Mouse (Mus musculus) kidney, adult 11 months (tissue): ENCODE results near the gene Ankrd54.

ENCODE experiments used
- DNase-seq: peaks from one replicate; pipeline ENCODE4 v3.0.0; 2022

Gene Ankrd54

DNA sequence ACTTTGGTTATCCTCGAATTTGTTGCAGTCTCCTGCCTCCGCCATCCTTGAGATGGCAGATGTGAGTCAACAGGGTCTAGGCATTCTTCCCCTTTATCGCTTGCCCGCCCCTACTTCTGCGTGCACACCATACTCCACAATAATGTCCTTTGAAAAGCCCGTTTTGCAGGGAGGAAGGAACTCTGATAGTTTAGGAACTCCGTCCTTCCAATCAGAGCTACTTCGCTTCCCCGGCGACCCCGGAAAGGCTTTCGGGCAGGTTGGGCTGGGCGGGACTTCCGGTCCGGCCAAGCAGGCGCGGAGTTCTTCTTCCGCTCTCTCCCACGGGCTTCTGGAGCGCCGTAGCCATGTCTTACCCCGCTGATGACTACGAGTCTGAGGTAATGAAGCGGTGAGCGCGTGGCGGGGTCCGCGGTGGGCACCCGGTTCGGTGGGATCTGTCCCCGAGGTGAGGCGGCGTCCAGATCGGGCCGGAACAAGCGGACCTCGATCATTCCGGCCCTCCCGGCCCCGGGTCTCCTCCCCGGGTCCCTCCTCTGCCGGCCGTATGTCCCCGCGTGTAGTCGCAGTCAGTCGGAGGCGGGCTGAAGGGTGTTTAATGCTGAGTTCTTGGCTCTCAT is 12.3 kb upstream of the Ankrd54 start, which contains the start of gene Eif3l:
Gene Eif3l (plus strand): TSS at position 267 of the 620 bp plus-strand sequence.
- peak; percentile 83 for DNase-seq

DNA sequence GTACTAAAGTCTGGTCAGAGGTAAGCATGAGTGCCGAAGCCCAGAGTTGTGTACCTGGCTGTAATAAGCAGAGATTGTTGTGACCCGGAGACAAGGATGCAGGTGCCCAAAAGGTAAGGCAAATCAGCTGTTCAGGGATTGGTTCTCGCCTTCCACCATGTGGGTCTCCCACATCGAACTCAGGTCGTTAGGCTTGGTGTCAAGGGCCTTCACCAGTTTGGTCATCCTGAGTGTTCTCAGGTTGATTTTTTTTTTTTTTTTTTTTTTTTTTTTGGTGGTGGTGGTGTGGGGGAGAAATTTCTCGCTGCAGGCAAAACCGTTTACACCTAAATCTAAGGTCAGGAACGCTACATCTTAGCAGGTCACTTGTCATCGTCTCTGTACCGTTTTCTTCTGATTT is 11.8 kb upstream of the Ankrd54 start:
- no peak for DNase-seq

DNA sequence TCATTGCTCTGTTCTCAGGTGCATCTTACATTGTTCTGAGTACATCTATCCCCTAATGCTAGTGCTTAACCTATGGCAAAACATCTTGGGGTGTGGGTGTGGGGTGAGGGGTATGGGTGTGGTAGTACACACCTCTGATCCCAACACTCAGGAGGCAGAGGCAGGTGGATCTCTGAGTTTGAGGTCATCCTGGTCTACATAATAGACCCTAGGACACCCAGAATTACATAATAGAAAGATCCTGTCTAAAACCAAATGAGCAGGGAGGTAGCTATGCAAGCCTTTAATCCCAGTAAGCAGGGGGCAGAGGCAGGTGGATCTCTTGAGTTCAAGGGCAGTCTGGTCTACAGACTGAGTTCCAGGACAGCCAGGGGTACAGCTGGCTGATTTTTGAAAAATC is 11.1 kb upstream of the Ankrd54 start:
- DNase-seq: no peak

DNA sequence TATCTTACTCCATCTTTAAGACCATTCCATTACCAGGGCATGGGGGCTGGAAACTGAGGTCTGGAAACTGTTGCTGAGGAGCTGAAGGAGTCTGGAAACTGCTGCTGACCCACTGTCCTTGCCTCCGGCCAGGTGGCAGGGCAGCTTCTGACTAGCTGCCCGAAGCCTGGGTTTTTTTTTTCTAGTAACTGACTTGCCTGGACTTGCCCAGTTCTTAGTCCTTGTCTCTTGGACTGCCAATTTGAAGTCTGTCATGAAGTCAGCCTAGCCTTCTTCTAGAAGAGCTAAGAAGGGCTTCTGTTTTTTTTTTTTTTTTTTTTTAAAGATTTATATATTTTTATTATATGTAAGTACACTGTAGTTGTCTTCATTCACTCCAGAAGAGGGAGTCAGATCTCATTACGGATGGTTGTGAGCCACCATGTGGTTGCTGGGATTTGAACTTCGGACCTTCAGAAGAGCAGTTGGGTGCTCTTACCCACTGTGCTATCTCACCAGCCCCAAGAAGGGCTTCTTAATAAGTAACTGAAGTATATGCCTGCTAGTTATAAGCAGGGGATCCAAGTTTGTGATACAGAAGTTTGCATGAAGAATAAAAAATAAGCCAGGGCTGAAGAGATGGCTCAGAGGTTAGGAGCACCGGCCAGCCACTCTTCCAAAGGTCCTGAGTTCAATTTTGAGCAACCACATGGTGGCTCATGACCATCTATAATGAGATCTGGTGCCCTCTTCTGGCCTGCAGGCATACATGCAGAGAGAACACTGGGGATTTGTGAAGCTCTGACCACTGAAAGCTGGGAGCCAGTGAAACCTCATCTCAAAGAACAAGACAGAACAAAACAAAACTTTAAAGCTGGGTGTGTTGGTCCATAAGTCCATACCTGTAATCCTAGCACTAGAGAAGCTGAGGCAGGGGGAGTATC is 8.7 kb upstream of the Ankrd54 start:
- DNase-seq: peak; percentile 14

DNA sequence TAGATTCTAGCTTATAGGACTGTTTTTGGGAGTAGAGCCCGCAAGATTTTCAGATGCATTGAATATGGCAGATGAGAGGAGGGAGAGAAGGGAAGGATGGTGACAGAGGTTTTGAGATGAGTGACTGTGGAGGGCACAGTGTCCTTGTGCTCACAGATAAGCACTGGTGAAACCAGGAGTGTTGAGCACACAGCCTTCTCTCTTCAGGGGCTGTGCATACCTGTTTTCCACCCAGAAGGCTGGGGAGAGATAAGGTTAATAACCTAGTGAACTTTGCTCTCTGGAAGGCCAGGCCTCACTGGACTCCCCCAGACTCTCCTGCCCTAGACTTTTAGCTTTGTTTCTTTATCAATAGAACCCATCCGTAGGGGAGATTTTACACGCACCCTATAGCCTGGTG is 5.7 kb upstream of the Ankrd54 start:
- DNase-seq: peak; percentile 1

DNA sequence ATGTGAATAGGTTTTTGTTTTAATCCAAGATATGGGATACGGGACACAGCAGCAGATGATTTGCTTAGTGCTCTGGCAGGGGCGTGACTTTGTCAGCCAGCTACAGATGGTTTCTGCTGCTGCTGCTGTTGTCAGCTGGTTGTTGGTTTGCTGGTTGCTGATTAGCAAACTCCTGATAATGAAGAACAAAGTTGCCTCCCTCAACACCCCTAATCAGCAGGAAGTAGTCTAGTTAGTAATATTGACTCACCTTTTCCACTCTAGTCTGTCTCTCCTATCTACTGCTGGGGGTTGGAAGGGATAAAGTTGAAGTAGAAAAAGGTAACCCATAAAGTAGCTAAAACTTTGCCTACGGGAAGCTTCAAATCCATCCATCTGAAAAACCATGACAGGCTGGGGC is 4.9 kb upstream of the Ankrd54 start:
- peak; percentile 2 for DNase-seq

DNA sequence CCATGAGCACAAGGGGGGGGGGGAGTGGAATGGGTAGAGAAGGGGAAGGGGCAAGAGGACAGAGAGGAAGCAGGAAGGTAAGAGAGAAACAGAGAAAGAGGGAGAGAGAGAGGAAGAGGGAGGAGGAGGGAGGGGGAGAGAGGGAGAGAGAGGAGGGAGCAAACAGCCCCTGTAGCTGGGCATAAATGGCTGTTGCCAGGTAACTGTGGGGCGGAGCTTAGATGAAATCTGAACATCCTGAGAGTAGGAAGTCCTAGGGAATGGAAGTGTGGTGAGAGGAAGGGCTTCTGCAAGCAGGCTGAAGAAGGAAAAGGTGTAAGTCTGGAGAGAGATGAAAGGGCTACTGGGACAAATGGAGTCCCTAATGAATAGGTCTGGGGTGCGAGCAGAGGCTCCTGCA is 3.6 kb upstream of the Ankrd54 start:
- DNase-seq: peak; percentile 37

DNA sequence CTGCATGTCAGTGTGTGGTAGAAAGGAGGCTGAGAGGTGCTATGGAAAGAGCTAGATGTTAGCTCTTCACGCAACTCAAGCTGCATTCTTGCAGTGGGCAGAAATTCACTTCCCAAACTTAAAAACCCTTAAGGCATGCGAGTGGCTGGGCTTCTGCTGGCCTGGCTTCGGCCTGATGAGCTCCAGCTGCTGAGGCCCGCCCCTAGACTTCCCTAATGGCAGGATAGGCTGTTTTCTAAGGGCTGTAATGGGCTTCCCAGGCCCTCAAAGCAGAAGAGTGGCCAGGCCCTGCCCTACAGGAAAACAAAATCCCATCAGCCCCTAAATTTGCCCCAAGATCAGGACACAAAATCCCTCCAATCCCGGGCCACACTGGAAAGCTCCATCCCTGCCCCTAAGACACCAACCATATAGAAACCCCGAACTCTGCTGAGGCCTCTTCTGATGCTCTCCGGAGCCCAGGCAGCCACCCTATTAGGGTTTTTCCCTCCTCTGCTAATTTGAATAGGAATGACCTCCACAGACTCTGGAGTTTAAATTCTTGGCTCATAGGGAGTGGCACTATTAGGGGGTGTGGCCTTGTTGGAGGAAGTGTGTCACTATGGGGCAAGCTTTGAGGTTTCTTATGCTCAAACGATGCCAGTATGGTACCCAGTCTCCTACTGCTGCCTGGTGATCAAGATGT is 2.5 kb upstream of the Ankrd54 start:
- no peak for DNase-seq

DNA sequence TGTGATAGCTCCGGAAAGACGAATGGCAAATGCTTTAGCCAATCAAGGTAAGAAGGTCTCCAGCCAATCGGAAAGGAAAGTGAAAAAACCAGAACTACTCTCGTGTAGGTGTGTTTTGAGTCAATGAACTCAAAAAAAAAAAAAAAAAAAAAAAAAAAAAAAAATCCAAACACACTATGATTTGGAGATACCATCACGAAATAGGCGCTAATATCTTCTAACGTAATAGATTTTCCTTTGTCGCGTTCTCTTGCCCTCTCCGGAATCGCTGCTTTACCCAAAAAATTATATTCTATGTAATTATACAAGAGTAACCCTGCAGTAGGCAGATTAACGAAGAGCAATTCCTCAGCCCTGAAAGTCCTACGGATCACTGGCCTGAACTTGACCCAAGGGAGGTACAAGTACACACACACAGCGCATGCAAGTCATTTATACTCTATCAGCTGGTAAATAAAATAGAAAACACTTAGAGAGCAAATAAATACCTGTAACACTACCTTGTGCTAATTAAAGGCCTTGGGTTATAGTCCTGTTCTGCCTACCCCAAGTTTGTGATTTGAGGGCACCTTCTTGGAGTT is 557 bp upstream of the Ankrd54 start:
- DNase-seq: no peak

DNA sequence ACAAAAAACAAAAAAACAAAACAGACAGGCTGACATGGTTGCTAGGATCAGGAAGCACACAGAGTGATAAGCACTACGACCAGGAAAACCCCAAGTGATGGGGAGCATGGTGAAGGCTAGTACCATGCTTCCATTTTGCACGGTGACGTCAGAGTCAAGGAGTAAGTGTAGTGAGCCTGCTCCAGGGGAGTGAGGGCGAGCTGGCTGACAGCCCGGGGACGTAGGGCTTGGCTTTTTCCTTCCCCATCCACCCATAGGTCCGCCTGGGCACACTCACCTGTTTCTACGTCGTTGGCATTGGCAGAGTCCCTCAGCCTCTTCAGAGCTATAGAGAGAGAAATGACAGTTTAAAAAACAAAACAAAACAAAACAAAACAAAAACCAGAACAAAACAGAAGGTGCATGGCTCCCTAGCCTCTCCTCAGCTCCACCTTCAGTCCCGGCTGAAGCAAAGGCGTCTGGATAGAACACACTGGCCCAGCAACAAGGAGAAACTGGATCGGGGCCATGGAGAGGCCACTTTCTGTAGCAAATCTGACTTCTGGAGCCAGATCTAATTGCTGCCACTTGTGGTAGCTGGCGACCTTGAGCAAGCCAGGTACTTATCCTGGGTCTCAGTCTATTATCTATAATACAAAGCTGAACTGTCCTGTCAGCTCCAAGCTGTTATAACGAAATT is 1.7 kb downstream of the Ankrd54 start:
- DNase-seq: no peak

DNA sequence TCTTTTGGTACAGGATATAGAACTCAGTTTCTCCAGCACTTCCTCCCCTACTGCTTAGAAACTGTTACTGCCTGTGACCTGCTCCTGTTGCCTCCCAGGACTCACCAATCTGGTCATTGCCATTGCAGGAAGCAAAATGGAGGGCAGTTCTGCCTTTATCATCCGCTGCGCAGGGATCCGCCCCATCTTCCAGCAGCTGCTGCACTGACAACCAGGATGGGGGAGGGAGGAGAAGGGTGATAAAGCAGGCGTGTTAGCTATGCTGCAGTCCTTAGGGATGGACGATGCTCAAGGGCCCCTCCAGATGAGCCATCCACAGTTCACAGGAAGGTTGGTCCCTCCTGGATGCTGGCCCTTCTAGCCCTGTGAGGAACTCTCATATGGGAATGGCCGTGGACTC is 4.8 kb downstream of the Ankrd54 start:
- no peak for DNase-seq

DNA sequence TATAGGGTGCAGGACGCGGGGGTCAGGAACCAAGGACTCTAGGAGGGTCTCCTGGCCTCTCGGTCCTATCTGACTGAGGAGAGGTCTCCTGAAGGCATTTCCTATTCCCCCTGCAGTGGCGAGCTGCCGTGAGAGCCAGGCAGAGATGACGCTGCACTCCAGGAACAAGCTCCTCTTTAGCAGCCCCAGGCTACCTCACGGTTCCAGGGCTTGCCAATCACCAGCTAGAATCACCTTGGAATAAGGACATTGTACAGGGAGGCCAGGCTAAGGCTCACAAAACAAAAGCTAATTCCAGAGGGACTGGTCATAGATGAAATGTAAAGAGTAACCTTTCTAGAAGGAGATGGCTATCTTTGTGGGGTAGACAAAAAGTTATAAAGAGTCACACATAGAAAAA is 6.1 kb downstream of the Ankrd54 start:
- DNase-seq: no peak

DNA sequence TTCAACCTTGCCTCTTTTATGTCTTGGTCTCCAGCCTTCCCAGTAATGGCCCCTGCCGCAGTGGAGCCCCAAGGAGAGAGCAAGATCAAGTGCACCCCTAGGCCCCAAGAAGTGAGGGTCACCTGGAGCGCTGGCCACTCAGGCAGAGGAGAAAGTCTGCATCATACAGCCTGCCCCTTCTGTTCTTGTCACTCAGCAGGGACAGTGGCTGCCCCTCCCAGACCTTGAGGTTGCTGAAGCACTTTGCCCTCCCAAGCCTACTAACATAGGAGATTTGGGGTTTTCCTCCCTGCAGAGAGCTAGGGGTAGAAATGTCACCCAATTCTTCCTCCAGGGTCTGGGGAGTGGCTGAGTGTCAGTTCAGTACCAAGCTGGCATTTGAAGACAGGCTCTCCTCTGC is 10.3 kb downstream of the Ankrd54 start:
- DNase-seq: no peak

DNA sequence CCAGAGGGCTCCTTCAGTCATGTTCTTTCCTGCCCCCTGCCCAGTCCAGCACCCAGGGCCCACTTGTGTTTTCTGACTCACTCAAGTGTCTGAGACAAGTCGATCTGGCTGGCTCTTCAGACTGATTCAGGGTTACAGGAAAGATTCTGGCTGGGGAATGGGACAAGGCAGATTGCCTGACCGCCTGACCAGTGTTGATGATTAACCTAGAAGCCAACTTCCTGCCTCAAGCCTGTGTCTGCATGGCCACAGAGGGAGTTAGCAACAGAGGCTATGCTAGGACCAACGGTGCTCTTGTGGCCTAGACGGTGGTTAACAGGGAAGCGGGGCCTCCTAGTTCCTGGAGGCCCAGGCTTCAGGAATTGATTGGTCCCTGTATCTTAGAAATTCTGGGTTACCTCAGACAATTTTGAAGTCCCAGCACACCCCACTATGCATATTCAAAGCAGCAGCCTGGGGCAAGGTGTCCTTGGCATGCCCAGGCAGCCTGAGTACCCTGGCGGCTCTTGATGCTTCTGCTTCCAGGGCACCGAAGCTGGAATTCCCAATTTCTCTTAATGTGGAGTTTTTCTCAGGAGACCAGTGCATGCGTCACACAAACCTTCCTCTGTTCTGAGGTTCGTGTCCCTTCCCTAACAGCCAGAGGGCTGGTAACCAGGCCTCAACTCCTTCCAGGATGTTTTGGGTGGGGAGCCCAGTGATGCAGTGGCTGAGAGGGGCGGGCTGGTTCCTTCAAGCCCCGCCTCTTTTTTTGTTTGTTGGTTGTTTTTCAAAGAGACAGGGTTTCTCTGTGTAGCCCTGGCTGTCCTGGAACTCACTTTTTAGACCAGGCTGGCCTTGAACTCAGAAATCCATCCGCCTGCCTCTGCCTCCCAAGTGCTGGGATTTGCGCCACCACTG is 11.0 kb downstream of the Ankrd54 start:
- DNase-seq: peak; percentile 92

DNA sequence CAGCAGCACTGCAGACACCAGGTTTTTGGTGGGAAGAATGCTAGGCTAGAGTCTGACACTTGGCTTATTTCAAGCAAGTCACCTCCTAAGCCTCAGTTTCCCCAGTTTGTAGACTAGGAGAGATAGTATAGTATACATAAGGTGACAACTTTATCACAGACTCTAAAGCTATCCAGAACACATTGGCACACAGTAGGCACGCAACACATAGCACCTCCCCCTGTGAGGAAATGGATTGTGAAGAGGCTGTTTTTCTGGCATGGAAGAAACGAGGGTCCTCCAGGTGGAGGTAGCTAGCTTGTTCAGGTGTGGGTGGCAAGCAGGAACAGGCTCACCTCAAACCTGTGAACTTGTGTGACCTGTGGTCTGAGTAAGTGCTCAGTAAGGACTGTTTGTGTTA is 11.7 kb downstream of the Ankrd54 start:
- no peak for DNase-seq

DNA sequence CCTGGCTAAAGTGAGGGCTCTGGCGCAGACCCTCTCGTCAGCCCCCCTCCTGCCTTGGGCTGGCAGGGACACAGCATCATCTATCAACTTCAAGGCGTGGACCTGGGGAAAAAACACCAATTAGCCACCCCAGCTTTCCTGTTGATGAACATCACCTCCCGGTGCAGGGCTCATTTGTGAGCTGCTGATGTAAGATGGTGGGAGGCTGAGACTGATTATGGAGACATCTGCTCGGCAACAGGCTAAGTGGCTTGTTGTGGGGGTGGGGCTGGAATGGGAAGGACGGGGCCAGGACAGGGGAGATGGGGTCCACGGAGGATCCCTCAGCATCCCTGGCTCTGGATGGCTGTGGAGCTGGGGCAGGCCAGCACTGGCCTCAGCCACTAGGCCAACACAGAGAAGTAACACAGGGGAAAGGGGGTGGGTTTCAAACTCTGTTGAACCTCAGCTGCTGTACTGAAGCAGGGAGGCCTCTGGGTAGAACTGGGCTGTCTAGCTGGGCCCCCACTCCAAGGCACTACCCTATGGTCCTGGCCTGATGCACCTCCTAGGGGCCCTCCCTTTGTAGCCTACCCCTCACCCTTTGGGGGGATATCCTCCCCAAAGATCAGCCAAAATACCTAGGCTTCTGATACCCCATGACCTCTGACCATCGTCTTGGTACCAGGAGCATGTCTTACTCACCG is 12.4 kb downstream of the Ankrd54 start:
- no peak for DNase-seq

DNA sequence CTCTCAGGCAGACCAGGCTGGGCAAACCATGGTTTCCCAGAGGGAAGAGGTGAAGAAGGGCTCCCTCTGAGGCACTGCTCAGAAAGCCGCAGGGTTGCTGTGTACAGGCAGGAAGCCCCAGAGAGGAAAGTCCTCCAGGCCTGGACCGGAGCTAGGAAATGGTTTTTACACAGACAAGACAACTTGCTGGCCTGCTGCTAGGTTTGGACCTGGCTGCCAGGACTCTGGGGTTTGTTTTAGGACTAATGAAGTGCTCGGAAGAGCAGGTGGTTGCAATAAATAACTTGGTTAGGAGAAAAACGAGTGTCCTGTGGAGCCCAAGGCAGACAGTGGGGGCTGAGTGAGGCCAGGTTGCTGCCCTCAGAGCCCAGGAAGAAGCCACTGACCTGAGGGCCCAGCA is 14.5 kb downstream of the Ankrd54 start:
- DNase-seq: no peak

DNA sequence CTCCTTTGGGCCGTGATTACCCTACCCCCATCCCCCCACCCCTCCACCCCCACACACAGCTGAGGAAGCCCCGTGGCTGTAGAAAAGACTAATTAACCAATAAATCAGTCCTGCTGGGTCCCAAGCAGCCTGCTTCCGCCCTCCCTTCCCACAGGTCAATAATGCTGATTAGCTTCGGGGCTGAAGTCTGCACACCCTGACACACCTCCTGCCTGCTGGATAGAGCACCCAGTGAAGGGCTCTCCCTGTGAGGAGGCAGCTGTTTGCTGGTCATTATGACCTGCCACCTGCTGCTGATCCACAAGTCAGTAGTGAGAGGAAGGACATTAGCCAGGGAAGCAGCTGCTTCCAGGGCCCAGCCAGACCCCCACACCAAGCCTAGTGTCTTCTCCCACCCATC is 17.9 kb downstream of the Ankrd54 start:
- no peak for DNase-seq

DNA sequence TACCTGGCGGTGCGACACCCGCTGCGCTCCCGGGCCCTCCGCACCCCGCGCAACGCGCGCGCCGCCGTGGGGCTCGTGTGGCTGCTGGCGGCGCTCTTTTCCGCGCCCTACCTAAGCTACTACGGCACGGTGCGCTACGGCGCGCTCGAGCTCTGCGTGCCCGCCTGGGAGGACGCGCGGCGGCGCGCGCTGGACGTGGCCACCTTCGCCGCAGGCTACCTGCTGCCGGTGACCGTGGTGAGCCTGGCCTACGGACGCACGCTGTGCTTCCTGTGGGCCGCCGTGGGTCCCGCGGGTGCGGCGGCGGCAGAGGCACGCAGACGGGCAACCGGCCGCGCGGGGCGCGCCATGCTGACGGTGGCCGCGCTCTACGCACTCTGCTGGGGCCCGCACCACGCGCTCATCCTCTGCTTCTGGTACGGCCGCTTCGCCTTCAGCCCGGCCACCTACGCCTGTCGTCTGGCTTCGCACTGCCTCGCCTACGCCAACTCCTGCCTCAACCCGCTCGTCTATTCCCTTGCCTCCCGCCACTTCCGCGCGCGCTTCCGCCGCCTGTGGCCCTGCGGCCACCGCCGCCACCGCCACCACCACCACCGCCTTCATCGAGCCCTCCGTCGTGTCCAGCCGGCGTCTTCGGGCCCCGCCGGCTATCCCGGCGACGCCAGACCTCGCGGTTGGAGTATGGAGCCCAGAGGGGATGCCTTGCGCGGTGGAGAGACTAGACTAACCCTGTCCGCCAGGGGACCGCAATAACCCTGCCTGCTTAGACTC is 19.8 kb downstream of the Ankrd54 start:
- no peak for DNase-seq

DNA sequence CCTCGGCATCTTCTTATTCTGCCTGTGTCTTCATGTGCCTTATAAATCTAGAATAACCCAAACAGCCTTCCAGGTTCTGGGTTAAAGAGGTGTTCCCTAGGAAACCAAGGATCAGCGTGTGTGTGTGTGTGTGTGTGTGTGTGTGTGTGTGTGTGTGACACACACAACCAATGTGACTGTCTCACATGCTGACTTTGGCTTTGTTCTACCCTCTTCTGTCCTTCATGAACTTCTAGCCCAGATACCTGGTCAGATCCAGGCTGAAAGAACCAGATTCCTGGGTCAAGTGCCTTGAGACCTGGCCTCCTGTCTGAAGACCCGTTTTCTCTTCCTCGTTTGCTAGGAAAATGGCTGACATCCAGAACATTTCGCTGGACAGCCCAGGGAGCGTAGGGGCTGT is 21.1 kb downstream of the Ankrd54 start, which contains the start of gene Galr3:
Gene Galr3 (plus strand): TSS at position 301 of the 400 bp plus-strand sequence.
- DNase-seq: no peak
